Mouse (Mus musculus) macrophage (primary cell): Measurements from ENCODE around the gene Ccr7. TPM values are rescaled to one million over a fixed set of nuclear protein-coding genes. Genes with fewer than 3 reads are reported as not detected.

Experiments
- H3K27ac ChIP-seq: fragments of 350-480 bp; formaldehyde crosslinking; 2 replicates; pipeline ENCODE4 v1.9.0; 2021
- H3K36me3 ChIP-seq: fragments of 350-480 bp; formaldehyde crosslinking; 2 replicates; pipeline ENCODE4 v1.9.0; 2021; ENCODE audit errors: inconsistent target
- H3K4me3 ChIP-seq: fragments of 350-480 bp; formaldehyde crosslinking; 2 replicates; pipeline ENCODE4 v1.9.0; 2021; ENCODE audit errors: inconsistent target
- H3K79me2 ChIP-seq: fragments of 350-480 bp; formaldehyde crosslinking; 2 replicates; pipeline ENCODE4 v1.9.0; 2021; ENCODE audit errors: inconsistent target
- WGBS: methylation state at CpG from one replicate; pipeline ENCODE4 v1.1.7; 2026; ENCODE audit warnings: inconsistent platforms; ENCODE audit not compliant: missing documents; 5-methylcytosine and 5-hydroxymethylcytosine counted together
- polyA plus RNA-seq: library from polyadenylated mRNA; stranded (reverse); fragments of 250-400 nt; gene quantifications from 3 replicates; pipeline ENCODE4 v1.2.4, GENCODE M21; 2018; ENCODE audit warnings: inconsistent platforms

The Ccr7 gene
- polyA plus RNA-seq, 1 experiment from 2014 or later, result 2.3 TPM

DNA sequence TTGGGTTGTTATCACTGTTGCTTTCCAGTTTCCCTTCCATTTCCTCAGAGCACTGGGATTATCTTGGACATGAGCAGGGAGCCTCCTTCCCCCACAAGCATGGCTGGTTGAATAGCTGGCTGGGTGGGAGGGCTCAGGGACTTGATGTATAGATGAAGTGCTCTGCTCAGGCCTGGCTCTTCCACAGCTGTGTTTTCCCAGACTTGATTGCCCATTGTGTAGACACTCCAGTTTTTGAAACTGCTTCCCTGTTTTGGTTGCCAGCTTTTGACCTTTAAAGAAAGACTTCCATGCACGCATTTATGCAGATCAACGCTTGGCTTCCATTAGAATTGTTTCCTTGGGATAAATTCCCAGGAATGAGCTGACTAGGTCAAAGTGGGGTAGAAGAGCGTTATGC, 32.2 kb downstream of the Ccr7 start:
- Histone ChIP-seq H3K27ac (no peak overlapping the region), H3K79me2 (no peaks in the 10 kb centered on the region), H3K4me3 (no peak overlapping the region), H3K36me3 (no peaks in the 10 kb centered on the region)
- 85% methylated on average over 3 of the region's 3 CpGs for WGBS

DNA sequence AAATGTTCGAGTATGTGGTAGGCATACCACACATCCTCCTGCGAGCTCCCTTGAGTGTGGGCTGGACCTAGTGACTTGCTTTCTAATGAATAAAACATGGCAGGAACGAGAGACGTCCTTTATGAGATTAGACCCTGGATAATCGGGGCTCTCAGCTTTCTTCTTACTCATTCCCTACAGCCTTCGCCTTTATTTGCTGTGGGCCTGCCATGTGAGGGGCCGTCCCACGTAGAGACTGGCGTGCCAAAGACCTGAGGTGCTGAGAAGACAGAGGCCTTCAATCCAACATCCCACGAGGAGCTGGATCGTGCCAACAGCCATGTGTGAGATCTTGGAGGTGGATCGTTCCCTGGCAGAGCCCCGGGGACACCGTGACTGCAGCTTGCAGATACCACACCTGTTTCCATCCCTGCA, 33.7 kb downstream of the Ccr7 start:
- WGBS, result 93% methylated on average over 14 of the region's 14 CpGs
- Histone ChIP-seq H3K36me3 (no peaks in the 10 kb centered on the region), H3K4me3 (no peak overlapping the region), H3K27ac (no peak overlapping the region), H3K79me2 (no peaks in the 10 kb centered on the region)

DNA sequence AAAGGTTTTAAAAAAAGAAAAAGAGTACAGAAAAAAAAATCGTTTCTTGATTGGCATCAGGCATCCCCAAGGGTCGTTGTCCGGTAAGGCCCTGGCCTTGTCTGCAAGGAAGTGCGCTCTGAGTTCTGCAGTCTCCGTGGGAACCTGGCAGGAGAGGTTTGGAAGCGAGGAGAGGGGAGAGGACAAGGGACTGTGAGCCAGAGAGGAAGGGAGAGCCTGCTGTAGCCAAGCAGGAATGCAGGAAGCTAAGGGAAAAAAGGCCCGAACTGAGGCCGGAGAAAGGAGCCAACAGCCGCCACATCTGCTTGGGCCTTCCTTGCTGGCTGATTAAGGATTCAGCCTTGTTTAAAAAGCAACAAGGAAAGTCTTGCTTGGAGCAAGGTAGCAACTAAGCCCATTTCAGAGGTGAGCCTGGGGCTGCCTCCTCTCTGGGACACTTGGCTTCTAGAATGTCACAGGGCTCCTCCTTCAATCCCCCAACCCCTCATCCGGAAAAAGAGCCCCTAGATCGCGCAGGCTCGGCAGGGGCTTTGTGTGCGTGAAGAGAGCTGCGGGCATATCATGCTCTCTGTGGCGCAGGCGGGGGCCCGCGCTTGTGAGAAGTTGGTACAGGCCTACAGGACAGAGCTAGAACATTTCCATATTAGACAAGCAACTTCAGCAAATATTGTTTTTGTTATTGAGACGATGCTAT, 34.2 kb downstream of the Ccr7 start:
- no peaks in the 10 kb centered on the region for H3K79me2 ChIP-seq
- no peak overlapping the region for H3K27ac ChIP-seq
- no peaks in the 10 kb centered on the region for H3K36me3 ChIP-seq
- H3K4me3 ChIP-seq, result no peak overlapping the region
- 91% methylated on average over 20 of the region's 20 CpGs for WGBS

DNA sequence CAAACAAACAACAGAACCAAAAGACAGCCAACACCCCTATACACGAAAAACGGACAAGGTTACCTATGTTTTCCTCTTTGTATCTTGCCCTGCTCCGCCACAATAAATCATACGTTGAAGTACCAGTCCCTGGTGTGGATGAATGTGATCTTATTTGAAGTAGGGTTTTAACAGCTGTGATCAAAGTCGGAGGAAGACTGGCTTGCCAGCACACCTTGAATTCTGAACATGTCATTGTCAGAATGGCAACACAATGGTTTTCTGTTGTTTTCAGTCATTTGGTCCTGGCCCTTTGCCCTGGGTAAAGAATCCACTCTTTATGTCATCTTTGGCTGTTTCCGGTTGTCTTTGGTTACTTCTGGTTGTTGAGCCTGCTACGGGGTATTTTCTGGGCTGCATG, 35.9 kb downstream of the Ccr7 start:
- Histone ChIP-seq H3K79me2 (no peaks in the 10 kb centered on the region), H3K27ac (no peak overlapping the region)
- WGBS, result 94% methylated on average over 7 of the region's 7 CpGs

DNA sequence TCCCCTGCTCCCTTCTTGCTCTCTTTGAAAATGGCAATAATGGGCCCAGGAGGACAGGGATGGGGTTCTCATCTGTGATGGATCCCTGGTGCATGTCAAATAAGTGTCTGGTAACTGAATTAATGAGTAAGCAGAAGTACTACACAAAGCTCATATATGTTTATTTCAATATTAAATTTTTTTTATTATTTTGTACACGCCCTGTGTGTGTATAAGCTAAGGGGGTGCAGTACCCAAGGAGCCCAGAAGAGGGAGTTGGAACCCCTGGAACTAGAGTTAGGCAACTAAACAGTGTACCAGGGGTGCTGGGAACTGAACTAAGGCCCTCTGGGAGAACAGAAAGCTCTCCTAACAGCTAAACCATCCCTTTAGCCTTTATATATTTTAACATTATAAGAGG, 36.5 kb downstream of the Ccr7 start:
- no peak overlapping the region for H3K27ac ChIP-seq
- WGBS, result 100% methylated on average over 1 of the region's 1 CpGs
- no peaks in the 10 kb centered on the region for H3K79me2 ChIP-seq
- no peak overlapping the region for H3K4me3 ChIP-seq
- H3K36me3 ChIP-seq, result no peaks in the 10 kb centered on the region

More for the DNA sequence above, 35.9 kb downstream of the Ccr7 start:
- Histone ChIP-seq H3K4me3 (no peak overlapping the region), H3K36me3 (no peaks in the 10 kb centered on the region)

DNA sequence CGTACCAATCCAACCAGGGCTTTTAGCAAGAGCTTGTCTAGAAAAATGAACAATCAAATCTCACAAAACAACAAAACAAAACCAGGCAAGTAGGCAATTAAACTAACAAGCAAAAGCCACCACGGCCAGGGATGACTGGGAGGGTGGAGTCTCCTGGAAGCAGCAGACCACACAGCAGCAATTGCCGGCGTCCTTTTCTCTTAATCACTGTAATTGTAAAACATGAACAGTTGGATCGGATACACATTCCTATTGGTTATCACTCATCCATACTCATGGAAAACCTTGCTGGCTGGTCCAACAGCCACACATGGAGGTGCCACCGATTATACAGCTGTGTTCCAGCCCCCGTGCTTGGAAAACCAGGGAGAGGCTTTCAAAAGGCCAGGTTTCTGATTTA, 37.0 kb downstream of the Ccr7 start:
- 94% methylated on average over 7 of the region's 7 CpGs for WGBS
- Histone ChIP-seq H3K79me2 (no peaks in the 10 kb centered on the region), H3K4me3 (no peak overlapping the region), H3K36me3 (no peaks in the 10 kb centered on the region), H3K27ac (no peak overlapping the region)

DNA sequence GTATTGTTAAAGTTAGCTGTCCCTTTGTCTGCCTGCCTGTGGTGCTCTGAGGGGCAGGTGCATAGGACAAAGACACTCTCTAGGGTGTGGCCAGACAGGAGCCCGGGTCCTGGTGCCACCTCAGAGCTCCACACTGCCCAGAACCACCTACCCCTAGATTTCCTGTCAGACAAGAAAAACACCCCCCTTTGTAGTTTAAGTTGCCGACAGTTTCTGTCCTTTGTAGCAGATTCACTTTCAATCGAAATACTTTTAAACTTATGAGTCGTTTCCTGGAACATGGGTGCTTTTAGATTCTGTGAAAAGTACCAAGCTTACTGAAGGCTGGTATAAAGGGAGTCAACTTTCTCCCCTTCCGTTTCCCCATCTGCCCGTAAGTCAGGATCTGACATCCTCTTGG, 38.9 kb downstream of the Ccr7 start:
- 32% methylated on average over 6 of the region's 6 CpGs for WGBS
- no peak overlapping the region for H3K27ac ChIP-seq

DNA sequence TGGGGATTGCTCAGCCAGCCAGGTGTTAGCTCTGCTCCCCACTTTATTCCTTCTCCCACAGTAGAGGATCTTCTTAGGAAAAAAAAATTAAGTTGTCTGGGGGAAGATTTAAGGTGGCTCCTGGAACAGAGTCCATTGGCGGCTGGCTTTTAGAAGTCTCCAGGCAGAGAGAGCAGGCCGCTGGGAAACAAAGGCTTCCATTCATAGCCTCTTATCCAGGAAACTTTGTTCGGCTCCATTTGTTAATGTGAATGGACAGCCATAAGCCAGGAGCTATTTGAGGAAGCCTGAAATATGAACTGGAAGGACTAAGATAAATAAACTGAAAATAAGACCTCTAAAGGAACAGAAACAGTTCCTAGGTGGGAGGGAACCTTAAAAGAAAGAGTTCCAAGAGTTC, 41.8 kb downstream of the Ccr7 start:
- H3K27ac ChIP-seq, result no peak overlapping the region
- H3K36me3 ChIP-seq, result no peaks in the 10 kb centered on the region
- no peak overlapping the region for H3K4me3 ChIP-seq
- 91% methylated on average over 3 of the region's 3 CpGs for WGBS
- no peaks in the 10 kb centered on the region for H3K79me2 ChIP-seq

More for the DNA sequence above, 38.9 kb downstream of the Ccr7 start:
- H3K36me3 ChIP-seq, result no peaks in the 10 kb centered on the region
- no peak overlapping the region for H3K4me3 ChIP-seq
- no peaks in the 10 kb centered on the region for H3K79me2 ChIP-seq

DNA sequence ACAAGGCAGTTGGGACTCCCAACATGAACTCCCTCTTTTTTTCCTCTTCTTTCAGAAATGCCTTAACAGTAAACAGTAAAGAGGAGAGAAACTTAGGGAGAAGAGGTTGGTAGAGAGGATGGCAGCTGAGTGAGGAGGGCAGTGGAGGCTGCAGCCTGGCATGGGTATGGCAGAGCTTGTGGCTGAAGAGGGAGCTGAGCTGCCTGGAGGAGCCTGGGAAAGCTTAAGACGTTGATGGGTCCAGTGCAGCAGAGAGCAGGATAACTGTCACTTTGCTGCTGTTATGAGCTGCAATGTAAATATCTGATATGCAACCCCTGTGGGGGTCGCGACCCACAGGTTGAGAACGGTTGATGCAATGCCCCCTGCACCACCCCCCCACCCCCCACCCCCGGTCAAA, 42.2 kb downstream of the Ccr7 start:
- 82% methylated on average over 5 of the region's 5 CpGs for WGBS
- Histone ChIP-seq H3K27ac (no peak overlapping the region), H3K36me3 (no peaks in the 10 kb centered on the region), H3K4me3 (no peak overlapping the region), H3K79me2 (no peaks in the 10 kb centered on the region)

DNA sequence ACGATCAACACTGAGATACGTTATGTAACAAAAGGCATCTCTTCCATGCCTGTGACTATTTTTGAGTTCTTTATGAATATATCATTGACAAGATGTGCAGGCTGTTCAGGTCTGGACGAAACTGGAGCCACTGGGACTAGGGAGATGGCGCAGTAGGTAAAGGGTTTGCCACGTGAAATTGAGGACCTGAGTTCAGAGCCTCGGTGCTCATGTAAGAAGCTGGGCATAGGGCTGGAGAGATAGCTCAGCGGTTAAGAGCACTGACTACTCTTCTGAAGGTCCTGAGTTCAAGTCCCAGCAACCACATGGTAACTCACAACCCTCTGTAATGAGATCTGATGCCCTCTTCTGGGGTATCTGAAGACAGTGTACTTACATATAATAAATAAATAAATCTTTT, 43.2 kb downstream of the Ccr7 start:
- no peak overlapping the region for H3K27ac ChIP-seq
- H3K4me3 ChIP-seq, result no peak overlapping the region
- no peaks in the 10 kb centered on the region for H3K79me2 ChIP-seq
- WGBS, result 87% methylated on average over 7 of the region's 7 CpGs
- no peaks in the 10 kb centered on the region for H3K36me3 ChIP-seq

DNA sequence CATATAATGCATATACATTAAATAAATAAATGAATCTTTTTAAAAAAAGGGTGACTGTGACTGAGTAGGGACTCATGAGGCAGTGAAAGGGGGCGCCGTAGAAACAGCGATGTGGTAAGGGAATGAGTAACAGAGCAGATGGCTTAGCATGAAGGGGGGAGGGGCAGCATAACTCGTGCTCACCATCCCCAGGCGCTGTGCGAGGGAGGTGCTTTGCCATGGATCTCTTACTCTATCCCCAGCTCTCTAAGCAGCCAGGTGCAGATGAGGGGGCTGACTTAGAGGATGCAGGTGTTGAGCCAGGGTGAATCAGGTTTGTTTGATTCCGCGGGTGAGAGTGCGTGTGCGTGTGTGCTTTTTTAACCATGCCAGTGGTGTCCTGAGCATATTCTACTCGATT, 43.7 kb downstream of the Ccr7 start:
- H3K4me3 ChIP-seq, result no peak overlapping the region
- WGBS, result 80% methylated on average over 11 of the region's 11 CpGs

DNA sequence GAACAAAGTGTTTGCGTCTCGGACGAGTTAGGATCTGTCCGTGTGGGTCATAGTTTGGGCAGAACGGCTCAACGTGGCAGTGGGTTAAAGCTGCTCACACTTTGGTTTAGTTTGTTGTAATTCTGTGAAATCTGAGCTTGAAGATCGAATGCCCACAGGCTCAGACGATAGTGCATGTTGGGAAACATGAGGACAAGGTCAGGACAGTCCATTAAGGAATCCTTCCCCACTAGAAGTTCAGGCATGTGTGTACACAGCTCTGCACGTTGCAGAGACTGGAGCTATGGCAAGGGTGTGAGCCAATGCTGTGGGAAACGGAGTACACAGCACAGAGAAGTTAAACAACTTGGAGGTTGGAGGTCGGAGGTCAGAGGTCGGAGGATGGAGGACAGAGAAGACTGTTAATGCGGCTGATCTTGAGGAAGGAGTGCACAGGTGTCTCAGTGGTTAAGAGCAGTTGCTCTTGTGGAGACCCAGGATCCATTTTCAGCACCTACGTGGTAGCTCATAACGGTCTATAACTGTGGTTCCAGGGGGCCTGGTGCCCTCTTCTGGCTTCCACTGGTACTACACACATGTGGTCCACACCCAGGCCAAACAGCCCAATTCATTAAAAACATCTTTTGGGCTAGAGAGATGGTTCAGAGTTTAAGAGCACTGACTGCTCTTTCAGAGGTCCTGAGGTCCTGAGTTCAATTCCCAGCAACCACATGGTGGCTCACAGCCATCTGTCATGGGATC, 44.3 kb downstream of the Ccr7 start:
- H3K36me3 ChIP-seq, result no peaks in the 10 kb centered on the region
- H3K27ac ChIP-seq, result no peak overlapping the region
- WGBS, result 93% methylated on average over 14 of the region's 15 CpGs
- no peaks in the 10 kb centered on the region for H3K79me2 ChIP-seq
- H3K4me3 ChIP-seq, result no peak overlapping the region

More for the DNA sequence above, 43.7 kb downstream of the Ccr7 start:
- no peaks in the 10 kb centered on the region for H3K36me3 ChIP-seq
- H3K79me2 ChIP-seq, result no peaks in the 10 kb centered on the region
- no peak overlapping the region for H3K27ac ChIP-seq

DNA sequence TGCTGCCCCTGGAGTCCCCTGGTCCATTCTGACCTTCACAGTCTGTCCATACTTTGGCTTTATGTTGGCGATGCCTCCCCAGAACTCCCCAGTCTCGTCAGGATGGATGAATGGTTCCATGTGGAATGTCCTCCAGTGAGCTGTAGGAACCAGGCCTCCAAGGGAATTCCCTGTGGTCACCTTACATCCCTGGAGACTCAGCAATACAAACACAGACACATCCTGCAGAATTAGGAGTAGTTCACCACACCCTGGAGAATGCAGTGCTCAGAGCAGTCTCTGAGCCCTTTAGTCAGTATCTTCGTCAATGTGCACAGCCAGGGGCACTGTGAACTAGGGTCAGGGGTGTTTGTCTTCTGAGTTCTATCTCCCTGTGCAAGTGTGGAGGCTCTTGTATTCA, 46.6 kb downstream of the Ccr7 start:
- 97% methylated on average over 3 of the region's 3 CpGs for WGBS
- H3K79me2 ChIP-seq, result no peaks in the 10 kb centered on the region

DNA sequence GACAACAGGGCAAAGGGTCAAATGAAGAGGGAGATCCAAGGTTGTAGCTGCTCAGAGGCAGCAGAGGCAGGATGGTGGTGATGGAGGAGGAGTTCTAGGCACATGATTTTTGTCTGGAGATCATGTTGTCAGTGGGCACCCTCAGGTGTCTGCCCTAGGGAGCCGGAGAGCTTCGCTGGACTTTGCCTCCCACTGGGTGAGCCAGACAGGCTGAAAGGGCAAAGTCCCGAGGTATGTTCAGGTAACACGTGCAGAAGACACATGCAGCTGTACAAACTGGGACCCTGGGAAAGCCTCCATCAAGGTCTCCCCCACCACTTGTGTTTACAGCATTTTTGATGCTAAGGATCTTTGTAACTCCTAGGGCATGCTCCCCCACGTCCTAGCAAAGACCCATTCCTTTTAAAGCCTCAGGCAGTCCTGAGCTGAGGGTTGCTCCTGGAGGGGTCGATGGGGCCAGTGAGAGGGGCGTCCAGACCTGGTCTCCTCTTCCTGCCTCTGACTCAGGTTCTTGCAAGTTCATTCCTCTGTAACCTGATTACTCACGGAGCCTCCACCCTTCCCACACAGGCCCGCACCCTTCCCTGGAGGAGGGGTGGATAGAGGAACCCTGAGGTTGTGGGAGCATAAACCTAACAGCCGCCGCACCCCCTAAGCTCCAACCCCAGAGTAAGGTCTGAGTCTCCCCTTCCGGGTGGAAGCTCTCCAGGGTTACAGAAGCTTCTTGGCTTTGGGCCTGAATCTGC, 48.7 kb downstream of the Ccr7 start:
- WGBS, result 51% methylated on average over 12 of the region's 12 CpGs
- no peak overlapping the region for H3K4me3 ChIP-seq
- H3K79me2 ChIP-seq, result no peaks in the 10 kb centered on the region
- no peaks in the 10 kb centered on the region for H3K36me3 ChIP-seq
- no peak overlapping the region for H3K27ac ChIP-seq

More for the DNA sequence above, 46.6 kb downstream of the Ccr7 start:
- H3K36me3 ChIP-seq, result no peaks in the 10 kb centered on the region
- H3K27ac ChIP-seq, result no peak overlapping the region
- H3K4me3 ChIP-seq, result no peak overlapping the region
